Mouse (Mus musculus) natural killer cell, adult 2 months (primary cell): ENCODE results near the gene Gm10577.
A peak's percentile ranks its signal among the peaks of the same experiment; 100 is the strongest.

ENCODE experiments used
- DNase-seq, 2 experiments: peaks; one replicate each; pipeline ENCODE4 v3.0.0; 2022; ENCODE audit warnings: low spot score in 2 of 2

Gene Gm10577

GRCm38 (mm10) chr4:101020596-101020995 lies at the start of gene Gm10577:
Gene Gm10577, minus strand, starts transcription at chr4:101020696.
- no peak for DNase-seq

- no peak for DNase-seq
Measured at GRCm38 (mm10) chr4:101069154-101069971, 48.9 kb upstream of the Gm10577 start.

GRCm38 (mm10) chr4:101068786-101069153 lies 48.3 kb upstream of the Gm10577 start, which contains the start of gene Raver2:
Gene Raver2, plus strand, starts transcription at chr4:101068983.
- peak; percentile 21 to 32 for DNase-seq

- no peak for DNase-seq
Measured at GRCm38 (mm10) chr4:101066401-101066800, 45.9 kb upstream of the Gm10577 start.

- no peak for DNase-seq
Measured at GRCm38 (mm10) chr4:101062146-101062545, 41.6 kb upstream of the Gm10577 start.

GRCm38 (mm10) chr4:101046576-101046975 lies 26.1 kb upstream of the Gm10577 start:
- no peak for DNase-seq

GRCm38 (mm10) chr4:101044149-101044548 lies 23.7 kb upstream of the Gm10577 start:
- no peak for DNase-seq

GRCm38 (mm10) chr4:101043691-101044090 lies 23.2 kb upstream of the Gm10577 start:
- no peak for DNase-seq

GRCm38 (mm10) chr4:101037156-101037555 lies 16.7 kb upstream of the Gm10577 start:
- no peak for DNase-seq

- no peak for DNase-seq
Measured at GRCm38 (mm10) chr4:101035131-101035530, 14.6 kb upstream of the Gm10577 start.

GRCm38 (mm10) chr4:101033047-101033446 lies 12.6 kb upstream of the Gm10577 start:
- no peak for DNase-seq

GRCm38 (mm10) chr4:101027852-101028411 lies 7.4 kb upstream of the Gm10577 start:
- DNase-seq, result no peak

- DNase-seq, result no peak
Measured at GRCm38 (mm10) chr4:101026995-101027394, 6.5 kb upstream of the Gm10577 start.

- no peak for DNase-seq
Measured at GRCm38 (mm10) chr4:101026566-101026965, 6.1 kb upstream of the Gm10577 start.

- DNase-seq, result no peak
Measured at GRCm38 (mm10) chr4:101017806-101018205, 2.7 kb downstream of the Gm10577 start.

GRCm38 (mm10) chr4:101009092-101009491 lies 11.4 kb downstream of the Gm10577 start:
- DNase-seq, result no peak

- DNase-seq, result no peak
Measured at GRCm38 (mm10) chr4:101008362-101008769, 12.1 kb downstream of the Gm10577 start.

GRCm38 (mm10) chr4:101002961-101003360 lies 17.5 kb downstream of the Gm10577 start:
- DNase-seq, result no peak

GRCm38 (mm10) chr4:101001073-101001472 lies 19.4 kb downstream of the Gm10577 start:
- DNase-seq, result no peak

- no peak for DNase-seq
Measured at GRCm38 (mm10) chr4:101000622-101001021, 19.9 kb downstream of the Gm10577 start.

- no peak for DNase-seq
Measured at GRCm38 (mm10) chr4:100998906-100999305, 21.6 kb downstream of the Gm10577 start.

- peak; percentile 2 to 6 for DNase-seq
Measured at GRCm38 (mm10) chr4:100998145-100998544, 22.4 kb downstream of the Gm10577 start.

- DNase-seq, result no peak
Measured at GRCm38 (mm10) chr4:100996060-100996651, 24.3 kb downstream of the Gm10577 start.
